Mouse (Mus musculus): ENCODE results near the gene Arnt2.

- TF ChIP-seq CTCF (IDR thresholded peaks at IDR 0.05; ENCODE audit: control insufficient read depth, insufficient read depth, low read length): no peak
- no peak for TF ChIP-seq POLR2A (IDR thresholded peaks at IDR 0.05; ENCODE audit: borderline replicate concordance, control insufficient read depth, low read depth, low read length)
These were observed 153.3 kb downstream of the Arnt2 start for GRCm38 (mm10) chr7:84256661-84257060.

Measured in bone marrow, adult 2 months (tissue).